Mouse (Mus musculus) hematopoietic stem cell, adult 5-6 weeks (primary cell): Measurements from ENCODE around the gene Tac2. TPM values are rescaled to one million over a fixed set of nuclear protein-coding genes. Genes with fewer than 3 reads are reported as not detected.
"Not testable (repeated sequence)": the region's sequence is repeated elsewhere in the genome, so short reads cannot be mapped to it uniquely, and the experiment has no call there.

Experiments
- ATAC-seq, 2 experiments: fragments of 125-278 bp in 1 of 2; replicated peaks in 1 of 2; 2 replicates each; pipeline ENCODE4 v1.8.0; 2016 to 2017; ENCODE audit warnings: inconsistent platforms in 2 of 2, mild to moderate bottlenecking in 2 of 2, moderate number of reproducible peaks in 2 of 2, low read depth in 1 of 2, moderate TSS enrichment in 1 of 2; ENCODE audit not compliant: low FRiP score in 2 of 2, poor library complexity in 2 of 2, severe bottlenecking in 2 of 2, insufficient read depth in 1 of 2, low TSS enrichment in 1 of 2
- total RNA-seq: library from RNA; stranded (forward); fragments of 172-1452, 232-1000 nt; gene quantifications from 2 replicates; pipeline ENCODE4 v1.2.3, GENCODE M21; 2017

Tac2 gene
- total RNA-seq, 1 experiment from 2014 or later, result not detected

DNA sequence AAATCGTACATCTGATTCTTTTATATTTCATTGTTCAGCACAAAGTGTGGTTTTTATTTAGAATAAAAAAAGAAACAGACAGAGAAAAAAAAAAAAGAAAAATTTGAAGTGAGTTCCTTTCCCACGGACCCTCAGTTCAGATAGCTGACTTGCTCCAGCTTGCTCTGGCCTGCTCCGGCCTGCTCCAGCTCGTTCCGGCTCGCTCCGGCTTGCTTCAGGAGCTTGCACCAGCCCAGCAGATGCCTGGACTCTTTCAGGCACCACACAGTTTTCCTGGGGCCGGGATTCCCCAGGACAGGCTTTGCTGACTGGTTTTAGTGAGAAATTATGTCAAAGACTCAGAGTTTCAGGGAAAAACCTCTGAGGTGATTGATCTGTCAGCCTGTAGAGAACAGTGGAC lies 23.0 kb downstream of the Tac2 start:
- ATAC-seq, result no peak

DNA sequence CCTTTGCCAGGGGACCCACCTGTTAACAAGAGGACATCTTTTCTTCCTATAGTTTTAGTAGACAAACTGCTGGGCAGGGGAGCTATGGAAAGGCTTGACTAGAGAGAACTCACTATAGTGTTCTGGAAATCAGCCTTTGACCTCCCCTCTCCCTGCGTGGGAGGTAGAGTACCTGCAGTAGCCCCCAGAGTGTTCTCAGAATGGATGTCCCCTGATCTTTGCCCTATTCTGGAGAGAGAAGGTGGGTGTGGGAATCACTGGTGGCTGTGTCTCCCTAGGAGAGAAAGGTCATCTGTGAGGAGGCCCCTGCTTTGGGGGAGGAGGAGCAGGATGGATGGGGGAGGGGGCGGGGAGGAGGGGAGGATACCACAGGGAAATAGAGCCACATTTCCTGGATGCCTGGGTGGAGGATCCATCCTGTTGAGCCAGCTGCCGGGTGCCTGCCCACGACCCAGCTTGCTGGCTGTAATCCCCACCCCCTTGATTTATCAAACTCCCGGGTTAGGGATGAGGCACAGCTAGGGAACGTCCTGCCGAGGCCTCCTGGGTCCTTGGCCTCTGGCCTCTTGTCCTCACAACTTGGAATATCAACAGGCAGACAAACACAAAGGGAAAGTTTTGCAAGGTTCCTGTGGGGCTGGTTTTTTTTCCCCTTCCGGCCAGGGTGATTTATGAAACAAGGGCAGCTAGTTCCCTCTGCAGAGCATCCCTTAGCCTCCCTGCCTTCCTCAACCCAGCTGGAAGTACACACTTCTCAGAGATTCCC lies 24.8 kb downstream of the Tac2 start:
- ATAC-seq, result 0 out of 4 replicates have a peak, but pooled peaks of 1 of the 2 experiments have one; percentile 25

DNA sequence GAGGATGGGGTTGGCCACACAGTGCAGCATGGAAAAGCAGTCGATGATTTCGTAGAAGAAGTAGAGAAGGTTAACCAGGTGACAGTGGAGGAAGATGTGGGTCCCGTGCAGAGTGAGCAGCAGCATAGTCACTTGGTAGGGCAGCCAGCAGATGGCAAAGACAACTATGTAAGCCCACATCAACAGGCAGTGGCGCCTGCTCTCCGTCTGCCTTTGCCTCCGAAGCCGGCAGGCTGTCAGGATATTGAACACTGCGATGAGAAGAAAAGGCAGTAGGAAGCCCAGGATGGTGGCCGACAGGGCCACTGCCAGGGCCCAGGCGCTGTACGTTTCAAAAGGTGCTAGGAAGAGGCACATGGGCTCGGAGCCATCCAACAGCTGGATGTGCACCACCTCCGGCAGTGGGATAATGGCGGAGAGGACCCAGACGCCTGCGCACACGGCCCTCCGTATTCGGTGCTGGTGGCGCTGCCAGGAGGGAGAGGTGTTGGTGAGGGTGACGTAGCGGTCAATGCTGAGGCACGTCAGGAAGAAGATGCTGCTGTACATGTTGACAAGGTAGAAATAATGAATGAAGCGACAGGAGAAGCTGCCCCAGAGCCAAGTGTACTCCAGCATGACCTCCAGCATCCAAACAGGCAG lies 26.0 kb downstream of the Tac2 start:
- ATAC-seq, result no peak

DNA sequence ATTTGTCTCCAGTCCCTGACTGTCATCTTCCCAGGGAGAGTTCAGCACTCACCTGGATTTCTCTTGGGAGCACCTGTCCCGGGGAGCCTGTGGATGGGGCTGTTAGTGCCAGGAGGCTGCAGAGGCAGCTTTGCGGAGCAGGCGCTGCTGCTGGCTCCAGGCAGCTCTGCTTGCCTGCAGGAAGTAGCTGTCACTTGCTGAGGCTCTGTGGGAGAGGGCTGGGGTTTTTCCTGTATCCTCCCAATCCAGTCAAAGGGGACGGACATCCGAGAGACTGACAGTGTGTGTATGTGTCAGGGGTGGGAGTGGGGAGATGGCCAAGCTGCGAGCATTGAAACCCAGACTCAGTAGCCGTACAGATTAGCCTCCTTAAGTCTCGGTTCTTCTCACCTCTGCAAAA lies 27.3 kb downstream of the Tac2 start, which contains the start of gene Gpr182:
Gpr182 (minus strand) TSS at position 185 of the 400 bp plus-strand sequence.
- ATAC-seq, result no peak; a peak in 1 of 4 replicates

DNA sequence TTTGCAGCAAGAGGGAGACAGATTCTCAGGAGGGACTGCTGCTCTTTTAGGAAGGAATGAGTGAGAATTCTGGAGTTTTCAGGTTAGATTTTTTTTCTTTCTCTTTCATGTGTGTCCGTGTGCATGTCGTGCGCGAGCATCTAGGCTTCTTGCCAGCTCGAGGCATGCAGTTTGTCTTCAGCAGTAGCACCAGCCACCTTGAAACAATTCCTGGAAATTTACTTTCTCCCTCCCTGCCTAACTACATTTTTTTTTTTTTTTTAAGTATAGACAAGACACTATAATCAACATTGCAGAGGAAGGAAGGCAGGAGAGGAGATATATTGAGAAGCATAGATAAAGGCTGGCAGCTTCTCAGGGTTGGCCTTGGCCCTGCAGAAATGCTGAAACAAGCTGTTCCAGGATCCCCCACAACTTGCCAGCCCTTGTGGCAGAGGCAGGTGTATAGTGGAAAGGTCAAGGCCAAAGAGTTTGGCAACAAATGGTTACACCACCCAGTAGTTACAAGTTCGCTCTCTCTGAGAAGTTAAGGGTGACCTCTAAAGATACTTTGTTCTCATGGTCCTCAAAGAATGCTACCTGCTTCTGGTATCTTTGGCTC lies 30.4 kb downstream of the Tac2 start:
- ATAC-seq, result no peak

DNA sequence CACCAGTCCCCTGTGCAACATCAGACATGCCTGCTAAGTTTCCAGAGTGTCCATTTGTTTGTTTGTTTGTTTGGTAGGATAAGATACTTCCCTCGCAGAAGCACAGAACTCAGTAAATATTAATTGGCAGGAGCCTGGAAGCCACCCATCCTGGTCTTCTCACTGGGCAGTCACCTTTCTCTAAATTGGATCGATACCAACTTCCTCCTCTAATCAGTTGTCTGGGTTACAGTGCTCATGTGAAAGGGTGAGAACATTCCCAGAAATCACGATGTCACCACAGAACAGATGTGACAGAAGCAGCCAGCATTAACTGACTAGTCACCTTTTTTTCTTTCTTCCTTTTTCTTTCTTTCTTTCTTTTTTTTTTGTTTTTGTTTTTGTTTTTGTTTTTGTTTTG lies 31.0 kb downstream of the Tac2 start:
- ATAC-seq, result no peak

DNA sequence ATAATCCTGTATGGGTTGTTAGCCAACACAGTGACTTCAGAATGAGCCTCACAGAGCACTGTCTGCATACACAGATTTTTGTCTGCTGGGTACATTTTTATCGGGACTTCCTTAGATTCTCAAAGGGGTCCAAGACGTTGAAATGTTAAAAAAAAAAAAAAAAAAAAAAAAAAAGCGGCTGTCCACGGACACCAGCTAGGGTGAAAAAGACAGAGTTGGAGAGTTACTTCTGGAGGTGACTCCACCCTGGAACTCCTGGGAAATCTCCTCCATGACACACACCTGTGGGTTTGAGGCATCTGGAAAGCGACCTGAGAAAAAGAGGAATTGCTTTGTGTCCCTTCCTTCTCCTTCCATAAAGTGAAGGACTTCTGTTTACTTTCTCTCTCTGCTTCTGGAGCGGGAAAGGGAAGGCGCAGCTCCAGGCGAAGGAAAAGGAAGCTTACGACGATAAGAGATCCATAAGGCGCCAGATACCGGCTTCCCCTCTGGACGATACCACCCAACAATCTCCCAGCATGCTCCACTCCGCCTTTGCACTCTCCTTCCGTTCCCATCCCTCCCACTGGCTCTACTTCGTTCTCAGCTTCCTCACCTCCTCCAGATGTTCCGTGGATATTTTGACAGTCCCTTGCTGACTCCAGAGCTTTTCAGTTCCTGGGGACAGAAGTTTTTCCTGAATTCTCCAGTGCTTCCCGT lies 31.6 kb downstream of the Tac2 start:
- ATAC-seq, result no peak

DNA sequence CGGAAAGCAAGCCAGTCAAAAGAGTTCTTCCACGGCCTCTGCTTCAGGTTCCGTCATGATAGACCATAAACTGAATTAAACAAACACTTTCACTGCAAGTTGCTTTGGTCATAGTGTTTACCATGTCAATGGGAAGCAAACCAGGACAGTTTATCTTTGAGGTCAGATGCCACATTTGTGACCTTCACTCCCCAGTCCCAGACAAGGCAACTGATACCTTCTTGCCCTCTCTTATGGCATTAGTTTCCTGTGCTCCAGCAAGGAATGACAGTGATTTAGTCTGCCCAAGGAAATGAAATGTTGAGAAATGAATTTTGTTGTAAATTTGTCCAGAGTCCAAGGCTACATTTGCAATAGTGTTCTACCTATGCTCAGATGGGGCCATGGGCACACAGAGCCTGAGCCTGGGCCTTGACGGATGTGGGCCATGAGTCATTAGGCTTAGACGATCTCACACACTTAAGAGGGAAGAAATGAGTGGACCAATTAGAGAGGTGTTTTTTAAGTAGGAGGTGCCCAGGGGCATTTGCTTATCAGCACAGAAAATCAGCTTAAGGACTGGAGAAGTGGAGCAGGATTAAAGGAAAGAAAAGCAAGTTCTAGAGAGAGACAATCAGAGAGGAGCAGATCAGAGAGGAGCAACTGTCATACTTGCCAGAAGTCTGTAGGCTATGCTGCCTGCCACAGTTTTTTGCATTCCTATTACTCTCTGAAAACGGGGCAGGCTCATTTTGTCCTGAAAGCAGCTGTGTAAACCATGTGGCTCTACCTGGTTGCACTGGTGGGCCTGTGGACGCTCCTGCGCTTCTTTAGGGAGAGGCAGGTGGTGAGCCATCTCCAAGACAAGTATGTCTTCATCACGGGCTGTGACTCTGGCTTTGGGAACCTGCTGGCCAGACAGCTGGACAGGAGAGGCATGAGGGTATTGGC lies 35.2 kb downstream of the Tac2 start, which contains the start of the genes Rdh1 and Rdh16f1:
Rdh1 (plus strand) TSS at position 541 of the 930 bp plus-strand sequence.
Rdh16f1 (plus strand) TSS at position 607 of the 930 bp plus-strand sequence.
- ATAC-seq, result no peak

DNA sequence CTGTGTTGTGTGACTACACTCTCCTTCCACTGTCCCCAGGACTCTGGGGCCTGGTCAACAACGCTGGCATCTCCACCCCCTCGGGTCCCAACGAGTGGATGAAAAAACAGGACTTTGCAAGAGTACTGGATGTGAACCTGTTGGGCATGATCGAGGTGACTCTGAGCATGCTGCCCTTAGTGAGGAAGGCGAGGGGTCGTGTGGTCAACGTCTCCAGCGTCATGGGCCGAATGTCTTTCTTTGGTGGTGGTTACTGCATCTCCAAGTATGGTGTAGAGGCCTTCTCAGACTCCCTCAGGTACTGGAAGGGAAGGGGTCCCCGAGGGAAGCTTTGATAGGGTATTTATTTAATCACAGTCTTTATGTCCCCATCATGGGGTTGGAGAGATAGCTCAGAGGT lies 38.6 kb downstream of the Tac2 start:
- ATAC-seq, result not testable (repeated sequence)

DNA sequence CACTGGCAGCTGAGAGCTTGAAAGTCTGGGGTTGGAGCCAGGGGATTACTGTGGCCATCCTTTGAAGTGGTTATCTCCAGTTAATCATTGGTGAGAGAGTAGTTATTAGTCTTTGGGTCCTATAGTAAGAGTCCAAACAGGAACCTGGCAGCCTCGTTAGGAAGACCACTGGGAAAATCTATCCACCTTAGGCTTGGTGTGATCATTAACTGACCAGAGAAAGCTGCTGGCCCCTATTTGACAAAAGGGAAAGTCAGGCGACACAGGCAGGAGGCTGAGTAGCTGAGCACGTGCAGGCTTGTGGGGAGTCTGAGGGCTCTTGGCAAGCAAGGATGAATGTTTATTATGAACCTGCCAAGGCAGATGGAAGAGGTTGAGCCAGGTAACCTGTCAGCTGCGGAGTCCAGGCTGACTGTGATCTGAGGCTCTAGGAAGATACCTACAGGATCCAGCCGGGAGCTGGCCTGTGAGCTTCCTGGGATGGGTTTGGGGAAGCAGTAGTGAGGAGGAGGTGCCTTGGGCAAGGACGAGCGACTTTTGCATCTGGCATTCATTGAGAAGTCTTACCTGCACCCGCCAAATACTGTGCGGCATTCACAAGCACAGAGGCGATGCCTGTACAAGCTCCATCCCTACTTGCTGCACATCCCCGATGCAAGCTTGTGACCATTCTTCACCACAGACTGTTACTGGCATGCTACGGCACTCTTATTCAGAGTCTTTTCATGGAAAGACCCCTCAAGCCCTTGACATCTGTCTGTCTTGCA lies 39.8 kb downstream of the Tac2 start:
- no peak for ATAC-seq

DNA sequence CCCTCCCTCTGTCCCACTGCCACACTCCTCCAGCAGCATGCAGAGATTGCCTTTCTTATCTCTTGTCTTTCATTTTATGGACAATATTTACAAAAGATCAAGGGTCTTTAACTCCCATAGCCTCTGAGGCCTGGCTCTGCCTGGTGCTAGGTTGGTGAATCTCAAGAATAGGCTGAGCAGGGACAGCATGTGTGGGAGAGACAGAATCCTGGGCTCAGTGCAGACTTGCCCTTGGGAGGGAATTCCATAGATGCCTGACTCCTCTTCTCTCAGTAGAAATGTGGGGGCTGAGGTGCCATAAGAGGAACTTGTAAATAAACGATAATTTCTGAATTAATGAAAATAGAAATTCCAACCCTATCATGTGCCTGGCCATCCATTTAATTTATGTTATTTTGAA lies 42.3 kb downstream of the Tac2 start:
- no peak for ATAC-seq

DNA sequence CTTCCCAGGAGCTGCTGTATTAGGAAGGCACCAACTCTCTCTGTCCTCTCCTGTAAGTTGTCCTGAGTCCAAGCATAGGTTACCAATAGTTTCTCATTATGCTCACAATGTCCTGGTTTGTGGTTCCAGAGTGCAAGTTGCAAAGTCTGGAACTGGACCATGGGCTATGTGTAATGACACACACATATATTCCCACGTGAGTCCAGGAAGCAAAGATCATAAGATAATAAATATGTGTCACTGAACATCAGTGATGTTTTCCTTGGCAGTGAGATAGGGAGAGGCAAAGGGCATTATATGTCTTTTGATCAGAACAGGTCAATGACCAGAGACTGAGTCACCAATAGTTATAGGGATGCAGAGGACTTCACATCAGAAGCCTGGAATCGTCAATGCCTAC lies 51.7 kb downstream of the Tac2 start, which contains the start of gene Rdh9:
Rdh9 (plus strand) TSS at position 376 of the 400 bp plus-strand sequence.
- no peak for ATAC-seq

Other genes starting within 250 kb of the Tac2 start
- gene Stac3, start 222.8 kb upstream of the Tac2 start, total RNA-seq, result 1.6 TPM in 1 of 2 replicates, not detected in the other
- gene Ndufa4l2, start 209.5 kb upstream of the Tac2 start, total RNA-seq, result not detected in 2 replicates
- gene Shmt2, start 202.0 kb upstream of the Tac2 start, total RNA-seq, result 72.9 and 77.9 TPM in 2 replicates
- gene Nxph4, start 189.9 kb upstream of the Tac2 start, total RNA-seq, result 0.31 TPM in 1 of 2 replicates, not detected in the other
- 1.2 and 8.6 TPM in 2 replicates for gene Lrp1, start 103.3 kb upstream of the Tac2 start, total RNA-seq
- gene Stat6, start 81.5 kb upstream of the Tac2 start, total RNA-seq, result 49.8 and 50.8 TPM in 2 replicates
- 41.8 and 43.0 TPM in 2 replicates for gene Nemp1, start 57.6 kb upstream of the Tac2 start, total RNA-seq
- gene Nab2, start 55.9 kb upstream of the Tac2 start, total RNA-seq, result 17.9 and 26.7 TPM in 2 replicates
- not detected in 2 replicates for gene Myo1a, start 19.3 kb upstream of the Tac2 start, total RNA-seq
- gene Zbtb39, start 15.1 kb downstream of the Tac2 start, total RNA-seq, result 5.5 and 6.8 TPM in 2 replicates
- not detected in 2 replicates for gene Gpr182, start 27.3 kb downstream of the Tac2 start, total RNA-seq
- not detected in 2 replicates for gene Rdh1, start 35.2 kb downstream of the Tac2 start, total RNA-seq
- gene Rdh16f1, start 35.3 kb downstream of the Tac2 start, total RNA-seq, result not detected in 2 replicates
- 0.20 TPM in 1 of 2 replicates, not detected in the other for gene Rdh9, start 51.9 kb downstream of the Tac2 start, total RNA-seq
- gene Rdh16, start 76.7 kb downstream of the Tac2 start, total RNA-seq, result not detected in 2 replicates
- not detected in 2 replicates for gene Rdh19, start 125.5 kb downstream of the Tac2 start, total RNA-seq
- not detected in 2 replicates for gene Rdh16f2, start 142.0 kb downstream of the Tac2 start, total RNA-seq
- not detected in 2 replicates for gene Rdh7, start 164.3 kb downstream of the Tac2 start, total RNA-seq
- not detected in 2 replicates for gene Sdr9c7, start 174.0 kb downstream of the Tac2 start, total RNA-seq